Mouse (Mus musculus): ENCODE measurements at regions not wholly inside any gene's neighbourhood (a gene's known extent, or its start where the extent isn't known, plus 50 kb on each side); places are given as distances from the start of the nearest gene placed in this dataset.

GRCm38 (mm10) chr4:64269117-64269516 is 222.3 kb upstream of the Tnc start:
- Histone ChIP-seq H3K27ac (ENCODE audit: low read depth, low read length) (no peak overlapping the region), H3K4me1 (ENCODE audit: control insufficient read depth, insufficient read depth, low read length) (no peaks in the 10 kb centered on the region), H3K36me3 (ENCODE audit: control insufficient read depth, insufficient read depth, low read length) (no peaks in the 10 kb centered on the region), H3K9ac (ENCODE audit: low read length) (no peak overlapping the region), H3K27me3 (ENCODE audit: control insufficient read depth, insufficient read depth, low read length) (no peaks in the 10 kb centered on the region), H3K9me3 (ENCODE audit: control insufficient read depth, low read length) (no peaks in the 10 kb centered on the region), H3K4me2 (ENCODE audit: low read depth) (no peak overlapping the region), H3K4me3 (ENCODE audit: low read depth, low read length) (no peak overlapping the region)
- DNase-seq (ENCODE audit: low spot score) (no peak), ATAC-seq (ENCODE audit: insufficient read depth, low FRiP score, low TSS enrichment) (no peak)
- whole genome bisulfite sequencing = 81% methylated on average over 2 of the region's 2 CpGs

DNA sequence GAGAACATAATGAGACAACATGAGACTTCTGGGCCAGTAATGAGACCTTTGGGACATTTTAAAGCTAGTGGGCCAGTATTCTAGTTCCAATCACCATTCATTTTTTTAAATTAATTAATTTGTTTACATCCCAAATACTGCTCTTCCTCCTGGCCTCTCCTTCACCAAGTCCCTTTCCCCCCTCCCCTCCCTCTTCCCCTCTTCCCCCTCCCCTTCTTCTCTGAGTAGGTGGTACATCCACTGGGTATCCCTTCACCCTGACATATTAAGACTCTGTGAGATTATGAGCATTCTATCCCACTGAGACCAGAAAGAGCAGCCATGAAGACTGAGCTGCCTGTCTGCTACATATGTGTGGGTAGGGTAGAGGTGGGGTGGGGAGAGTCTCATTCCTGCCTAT is 213.7 kb upstream of the Tnc start:
- Histone ChIP-seq H3K4me2 (ENCODE audit: low read depth) (no peak overlapping the region), H3K9ac (ENCODE audit: low read length) (no peak overlapping the region), H3K4me1 (ENCODE audit: control insufficient read depth, insufficient read depth, low read length) (no peaks in the 10 kb centered on the region), H3K4me3 (ENCODE audit: low read depth, low read length) (no peak overlapping the region), H3K36me3 (ENCODE audit: control insufficient read depth, insufficient read depth, low read length) (no peaks in the 10 kb centered on the region), H3K27me3 (ENCODE audit: control insufficient read depth, insufficient read depth, low read length) (no peaks in the 10 kb centered on the region), H3K9me3 (ENCODE audit: control insufficient read depth, low read length) (no peaks in the 10 kb centered on the region), H3K27ac (ENCODE audit: low read depth, low read length) (no peak overlapping the region)
- no peak for DNase-seq (ENCODE audit: low spot score)
- ATAC-seq (ENCODE audit: insufficient read depth, low FRiP score, low TSS enrichment) = no peak

DNA sequence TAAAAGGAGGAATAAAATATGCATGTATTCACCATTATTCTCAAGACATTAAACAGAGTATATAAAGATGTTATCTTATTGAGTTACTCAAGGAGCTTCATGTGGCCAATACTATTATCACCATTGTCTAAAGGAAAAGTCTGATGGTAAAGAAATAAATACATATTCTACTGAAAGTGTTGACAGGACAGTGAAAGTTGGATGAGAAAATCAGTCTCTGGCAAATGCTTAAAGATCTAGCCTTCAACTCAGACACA is 213.3 kb upstream of the Tnc start:
- no peak overlapping the region for H3K4me3 ChIP-seq (ENCODE audit: low read depth, low read length)
- no peaks in the 10 kb centered on the region for H3K4me1 ChIP-seq (ENCODE audit: control insufficient read depth, insufficient read depth, low read length)
- H3K9ac ChIP-seq (ENCODE audit: low read length) = no peak overlapping the region
- no peaks in the 10 kb centered on the region for H3K9me3 ChIP-seq (ENCODE audit: control insufficient read depth, low read length)
- no peaks in the 10 kb centered on the region for H3K36me3 ChIP-seq (ENCODE audit: control insufficient read depth, insufficient read depth, low read length)
- H3K4me2 ChIP-seq (ENCODE audit: low read depth) = no peak overlapping the region
- no peaks in the 10 kb centered on the region for H3K27me3 ChIP-seq (ENCODE audit: control insufficient read depth, insufficient read depth, low read length)
- no peak overlapping the region for H3K27ac ChIP-seq (ENCODE audit: low read depth, low read length)
- ATAC-seq (ENCODE audit: insufficient read depth, low FRiP score, low TSS enrichment) = no peak
- DNase-seq (ENCODE audit: low spot score) = no peak

DNA sequence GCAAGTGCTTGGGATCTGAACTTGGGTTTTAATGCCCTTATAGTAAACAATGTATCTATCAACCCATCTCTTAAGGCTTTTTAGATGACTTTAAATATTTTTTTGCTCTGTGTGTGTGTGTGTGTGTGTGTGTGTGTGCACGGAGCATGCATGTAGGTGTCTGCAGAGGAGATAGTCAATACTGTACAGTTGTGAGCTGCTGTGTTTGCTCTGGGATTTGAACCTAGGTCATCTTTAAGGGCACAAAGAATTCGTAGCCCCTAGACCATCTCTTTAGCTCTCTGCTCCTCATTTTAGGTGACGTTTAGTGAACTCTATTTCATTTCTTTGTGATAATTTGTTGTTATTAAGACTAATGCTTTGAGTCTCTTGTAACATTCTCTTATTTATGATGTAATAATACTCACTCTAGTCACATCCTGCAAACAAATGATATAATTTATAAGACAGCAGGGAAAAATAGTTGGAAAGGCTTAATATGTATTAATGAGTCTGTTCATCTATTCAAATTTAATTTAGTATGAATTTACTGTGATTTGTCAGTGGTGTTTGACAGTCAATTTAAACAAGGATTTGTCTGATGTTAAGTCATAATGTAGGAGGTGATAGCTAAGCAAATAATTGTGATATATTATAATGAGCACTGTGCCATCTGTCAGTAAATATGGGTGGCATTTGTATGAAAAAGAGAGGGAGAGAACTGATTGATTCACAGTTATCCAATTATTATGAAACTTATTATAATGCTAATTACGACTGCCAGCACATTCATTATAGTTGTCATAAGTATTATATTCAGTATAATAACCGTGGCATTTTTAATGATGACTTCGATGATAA is 212.8 kb upstream of the Tnc start:
- no peaks in the 10 kb centered on the region for H3K4me1 ChIP-seq (ENCODE audit: control insufficient read depth, insufficient read depth, low read length)
- 80% methylated on average over 6 of the region's 6 CpGs for WGBS
- H3K36me3 ChIP-seq (ENCODE audit: control insufficient read depth, insufficient read depth, low read length) = no peaks in the 10 kb centered on the region
- no peak for DNase-seq (ENCODE audit: low spot score)
- ATAC-seq (ENCODE audit: insufficient read depth, low FRiP score, low TSS enrichment) = no peak
- no peak overlapping the region for H3K9ac ChIP-seq (ENCODE audit: low read length)
- no peaks in the 10 kb centered on the region for H3K27me3 ChIP-seq (ENCODE audit: control insufficient read depth, insufficient read depth, low read length)
- H3K4me3 ChIP-seq (ENCODE audit: low read depth, low read length) = no peak overlapping the region
- H3K4me2 ChIP-seq (ENCODE audit: low read depth) = no peak overlapping the region
- H3K27ac ChIP-seq (ENCODE audit: low read depth, low read length) = no peak overlapping the region
- no peaks in the 10 kb centered on the region for H3K9me3 ChIP-seq (ENCODE audit: control insufficient read depth, low read length)

DNA sequence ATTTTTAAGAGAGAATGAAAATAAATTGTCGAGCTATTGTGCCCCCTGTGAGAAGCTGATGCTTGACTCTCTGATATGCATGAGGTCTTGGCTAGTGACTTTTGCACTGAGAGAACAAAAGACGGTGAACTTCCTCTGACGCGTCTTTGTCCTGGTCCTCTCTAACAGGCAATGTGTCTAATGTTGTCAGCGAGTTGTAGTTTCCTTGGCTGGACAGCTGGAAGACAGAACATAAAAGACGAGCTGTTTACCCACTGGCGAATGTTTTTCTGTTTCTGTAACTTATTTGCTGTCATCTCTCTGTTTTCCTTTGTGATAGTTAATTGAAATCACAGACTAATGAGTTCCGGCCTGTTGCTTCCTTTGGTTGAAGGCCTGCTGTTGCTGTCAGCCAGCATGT is 208.4 kb upstream of the Tnc start:
- no peaks in the 10 kb centered on the region for H3K36me3 ChIP-seq (ENCODE audit: control insufficient read depth, insufficient read depth, low read length)
- WGBS = 37% methylated on average over 8 of the region's 8 CpGs
- H3K4me1 ChIP-seq (ENCODE audit: control insufficient read depth, insufficient read depth, low read length) = no peaks in the 10 kb centered on the region
- H3K9ac ChIP-seq (ENCODE audit: low read length) = no peak overlapping the region
- H3K9me3 ChIP-seq (ENCODE audit: control insufficient read depth, low read length) = no peaks in the 10 kb centered on the region
- H3K4me3 ChIP-seq (ENCODE audit: low read depth, low read length) = no peak overlapping the region
- H3K4me2 ChIP-seq (ENCODE audit: low read depth) = no peak overlapping the region
- no peak for ATAC-seq (ENCODE audit: insufficient read depth, low FRiP score, low TSS enrichment)
- no peaks in the 10 kb centered on the region for H3K27me3 ChIP-seq (ENCODE audit: control insufficient read depth, insufficient read depth, low read length)
- no peak for DNase-seq (ENCODE audit: low spot score)
- H3K27ac ChIP-seq (ENCODE audit: low read depth, low read length) = no peak overlapping the region

DNA sequence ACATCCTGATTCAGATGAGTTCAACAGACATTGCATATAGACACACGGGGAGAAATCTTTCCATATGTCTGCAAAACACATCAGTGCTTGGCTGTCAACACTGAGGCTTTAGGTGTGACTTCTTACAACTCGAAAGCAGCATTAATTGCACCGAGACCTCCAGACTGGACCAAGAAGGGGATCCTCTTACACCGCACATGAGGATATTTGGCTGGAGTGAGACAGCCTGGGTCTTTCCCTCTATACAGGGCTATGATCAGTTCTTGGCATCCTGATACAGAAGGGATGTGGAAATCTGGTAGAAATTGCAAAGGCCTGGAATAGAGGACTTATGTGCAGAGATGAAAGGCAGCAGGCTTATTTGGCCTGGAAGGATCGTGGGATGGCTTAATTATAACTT is 203.9 kb upstream of the Tnc start:
- 78% methylated on average over 5 of the region's 5 CpGs for WGBS
- H3K4me1 ChIP-seq (ENCODE audit: control insufficient read depth, insufficient read depth, low read length) = no peaks in the 10 kb centered on the region
- ATAC-seq (ENCODE audit: insufficient read depth, low FRiP score, low TSS enrichment) (no peak), DNase-seq (ENCODE audit: low spot score) (no peak)
- H3K27ac ChIP-seq (ENCODE audit: low read depth, low read length) = no peak overlapping the region
- H3K9me3 ChIP-seq (ENCODE audit: control insufficient read depth, low read length) = no peaks in the 10 kb centered on the region
- no peak overlapping the region for H3K4me3 ChIP-seq (ENCODE audit: low read depth, low read length)
- no peak overlapping the region for H3K9ac ChIP-seq (ENCODE audit: low read length)
- H3K4me2 ChIP-seq (ENCODE audit: low read depth) = no peak overlapping the region
- H3K27me3 ChIP-seq (ENCODE audit: control insufficient read depth, insufficient read depth, low read length) = no peaks in the 10 kb centered on the region
- no peaks in the 10 kb centered on the region for H3K36me3 ChIP-seq (ENCODE audit: control insufficient read depth, insufficient read depth, low read length)

DNA sequence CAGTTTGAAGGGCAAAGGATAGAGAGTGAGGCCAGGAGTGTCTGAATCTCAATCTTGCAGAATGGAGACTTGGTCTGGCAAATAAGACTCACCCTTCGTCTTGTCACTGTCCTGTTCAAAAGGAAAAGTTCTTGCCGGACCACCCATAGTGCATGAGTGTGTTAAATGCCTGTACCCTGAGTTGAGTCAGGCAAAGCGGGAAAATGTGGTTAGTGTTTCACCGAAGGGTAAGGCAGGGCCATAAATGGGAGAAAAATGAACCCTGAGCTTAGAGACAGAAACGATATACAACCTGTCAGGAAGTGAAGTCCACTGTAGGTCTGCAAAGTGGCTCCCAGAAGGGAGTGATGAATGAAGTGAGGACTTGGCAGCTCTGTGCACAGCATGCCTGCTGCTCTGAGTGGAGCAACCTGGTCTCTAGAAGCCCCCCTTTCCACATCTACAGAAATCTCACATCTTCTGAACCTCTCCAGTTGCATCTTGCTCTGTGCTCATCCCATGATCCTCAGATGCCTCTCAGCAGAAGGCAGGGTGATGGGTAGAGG is 191.5 kb upstream of the Tnc start:
- H3K27me3 ChIP-seq (ENCODE audit: control insufficient read depth, insufficient read depth, low read length) = no peaks in the 10 kb centered on the region
- H3K27ac ChIP-seq (ENCODE audit: low read depth, low read length) = no peak overlapping the region
- no peak overlapping the region for H3K4me3 ChIP-seq (ENCODE audit: low read depth, low read length)
- H3K4me2 ChIP-seq (ENCODE audit: low read depth) = no peak overlapping the region
- H3K9ac ChIP-seq (ENCODE audit: low read length) = no peak overlapping the region
- ATAC-seq (ENCODE audit: insufficient read depth, low FRiP score, low TSS enrichment) = no peak
- H3K36me3 ChIP-seq (ENCODE audit: control insufficient read depth, insufficient read depth, low read length) = no peaks in the 10 kb centered on the region
- H3K9me3 ChIP-seq (ENCODE audit: control insufficient read depth, low read length) = no peaks in the 10 kb centered on the region
- no peak for DNase-seq (ENCODE audit: low spot score)
- 48% methylated on average over 5 of the region's 5 CpGs for WGBS
- H3K4me1 ChIP-seq (ENCODE audit: control insufficient read depth, insufficient read depth, low read length) = no peaks in the 10 kb centered on the region

GRCm38 (mm10) chr4:64235534-64235933 is 188.7 kb upstream of the Tnc start:
- DNase-seq (ENCODE audit: low spot score) (no peak), ATAC-seq (ENCODE audit: insufficient read depth, low FRiP score, low TSS enrichment) (no peak)
- Histone ChIP-seq H3K4me3 (ENCODE audit: low read depth, low read length) (no peak overlapping the region), H3K9ac (ENCODE audit: low read length) (no peak overlapping the region), H3K4me2 (ENCODE audit: low read depth) (no peak overlapping the region), H3K9me3 (ENCODE audit: control insufficient read depth, low read length) (no peaks in the 10 kb centered on the region), H3K27me3 (ENCODE audit: control insufficient read depth, insufficient read depth, low read length) (no peaks in the 10 kb centered on the region), H3K27ac (ENCODE audit: low read depth, low read length) (no peak overlapping the region), H3K4me1 (ENCODE audit: control insufficient read depth, insufficient read depth, low read length) (no peaks in the 10 kb centered on the region), H3K36me3 (ENCODE audit: control insufficient read depth, insufficient read depth, low read length) (no peaks in the 10 kb centered on the region)
- WGBS = 89% methylated on average over 4 of the region's 4 CpGs

DNA sequence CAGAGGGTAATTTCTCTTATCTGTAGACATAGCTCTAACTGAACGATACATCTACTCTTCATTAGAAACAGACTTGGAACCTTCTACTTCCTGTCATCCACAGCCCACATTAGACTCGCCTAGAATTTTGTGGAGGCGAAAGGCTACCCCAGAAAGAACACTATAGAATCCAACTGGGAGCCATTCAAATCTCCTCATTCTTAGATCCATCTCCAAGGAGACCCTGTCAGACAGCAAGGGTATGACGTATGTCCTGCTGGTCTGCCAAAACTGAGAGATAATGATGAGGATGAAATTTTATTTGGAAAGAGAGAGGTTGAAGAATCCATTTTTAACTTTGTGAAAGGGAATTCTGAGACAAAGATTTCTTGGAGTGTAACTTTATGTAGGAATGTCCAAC is 185.3 kb upstream of the Tnc start:
- H3K4me3 ChIP-seq (ENCODE audit: low read depth, low read length) = no peak overlapping the region
- H3K9ac ChIP-seq (ENCODE audit: low read length) = no peak overlapping the region
- H3K36me3 ChIP-seq (ENCODE audit: control insufficient read depth, insufficient read depth, low read length) = no peaks in the 10 kb centered on the region
- no peak overlapping the region for H3K27ac ChIP-seq (ENCODE audit: low read depth, low read length)
- no peaks in the 10 kb centered on the region for H3K9me3 ChIP-seq (ENCODE audit: control insufficient read depth, low read length)
- ATAC-seq (ENCODE audit: insufficient read depth, low FRiP score, low TSS enrichment) (no peak), DNase-seq (ENCODE audit: low spot score) (no peak)
- H3K27me3 ChIP-seq (ENCODE audit: control insufficient read depth, insufficient read depth, low read length) = no peaks in the 10 kb centered on the region
- H3K4me1 ChIP-seq (ENCODE audit: control insufficient read depth, insufficient read depth, low read length) = no peaks in the 10 kb centered on the region
- H3K4me2 ChIP-seq (ENCODE audit: low read depth) = no peak overlapping the region
- WGBS = 63% methylated on average over 4 of the region's 4 CpGs
